Mouse (Mus musculus) G1E (cell line): ENCODE results near the gene Sorbs1.

Source experiments
- CTCF ChIP-seq: IDR thresholded peaks from 2 replicates; pipeline ENCODE4 v1.5.1; 2012; ENCODE audit warnings: low read depth, low read length, inconsistent platforms, mixed read lengths
- GATA1 ChIP-seq: IDR thresholded peaks from 2 replicates; pipeline ENCODE4 v1.6.1; 2012; ENCODE audit warnings: borderline replicate concordance, low read length, inconsistent platforms, mixed read lengths
- GATA2 ChIP-seq: IDR thresholded peaks from 2 replicates; pipeline ENCODE4 v1.6.1; 2012; ENCODE audit warnings: low read depth, low read length, inconsistent platforms, borderline replicate concordance
- POLR2AphosphoS5 ChIP-seq: IDR thresholded peaks from 2 replicates; pipeline ENCODE4 v1.6.1; 2012; ENCODE audit warnings: low read depth, low read length, inconsistent platforms; ENCODE audit not compliant: insufficient replicate concordance

GRCm38 (mm10) chr19:40548796-40549515 is 35.4 kb upstream of the Sorbs1 start:
- TF ChIP-seq CTCF (no peak), POLR2AphosphoS5 (no peak), GATA2 (no peak), GATA1 (no peak)
